Mouse (Mus musculus) MEL (cell line): ENCODE measurements around the gene Krt18. TPM values are rescaled to one million over a fixed set of nuclear protein-coding genes. Genes with fewer than 3 reads are reported as not detected.

Experiments used
- DNase-seq: peaks from one replicate; pipeline ENCODE4 v3.0.0; 2011; ENCODE audit warnings: low read depth, low spot score
- H3K27ac ChIP-seq: 2 replicates; pipeline ENCODE4 v1.5.1; 2012; ENCODE audit warnings: low read depth, mild to moderate bottlenecking, control low read depth, low read length, moderate library complexity; ENCODE audit not compliant: control insufficient read depth
- H3K27me3 ChIP-seq, 2 experiments: fragments of 150-350 bp in 1 of 2; sonication (generic) in 1 of 2; 2 replicates each; pipeline ENCODE4 v1.6.1; 2012; ENCODE audit warnings: low read length in 2 of 2, mild to moderate bottlenecking in 2 of 2, improper control_type of control experiment in 1 of 2, moderate library complexity in 1 of 2; ENCODE audit not compliant: insufficient read depth in 2 of 2, control insufficient read depth in 1 of 2
- H3K36me3 ChIP-seq, 2 experiments: 2 replicates each; pipeline ENCODE4 v1.6.1; 2012 to 2014; ENCODE audit warnings: low read length in 2 of 2, improper control_type of control experiment in 1 of 2, inconsistent platforms in 1 of 2, mild to moderate bottlenecking in 1 of 2; ENCODE audit not compliant: insufficient read depth in 2 of 2, control insufficient read depth in 1 of 2
- H3K4me1 ChIP-seq, 2 experiments: fragments of 150-350 bp in 1 of 2; sonication (generic) in 1 of 2; 2 replicates each; pipeline ENCODE4 v1.6.1; 2012; ENCODE audit warnings: low read length in 2 of 2, improper control_type of control experiment in 1 of 2, mild to moderate bottlenecking in 1 of 2; ENCODE audit not compliant: insufficient read depth in 2 of 2, control insufficient read depth in 1 of 2
- H3K4me3 ChIP-seq, 2 experiments: fragments of 150-350 bp in 1 of 2; sonication (generic) in 1 of 2; 2 replicates each; pipeline ENCODE4 v1.5.1; 2012; ENCODE audit warnings: low read depth in 2 of 2, low read length in 2 of 2, mild to moderate bottlenecking in 2 of 2, moderate library complexity in 2 of 2, control low read depth in 1 of 2, improper control_type of control experiment in 1 of 2; ENCODE audit not compliant: control insufficient read depth in 1 of 2, insufficient read depth in 1 of 2
- H3K79me2 ChIP-seq: 2 replicates; pipeline ENCODE4 v1.6.1; 2012; ENCODE audit warnings: mild to moderate bottlenecking, low read length, moderate library complexity; ENCODE audit not compliant: control insufficient read depth, poor library complexity, insufficient read depth
- H3K9ac ChIP-seq: 2 replicates; pipeline ENCODE4 v1.6.1; 2012; ENCODE audit warnings: low read depth, mild to moderate bottlenecking, control low read depth, low read length, moderate library complexity; ENCODE audit not compliant: control insufficient read depth, poor library complexity, severe bottlenecking
- H3K9me3 ChIP-seq: fragments of 150-350 bp; sonication (generic); replicated peaks from 2 replicates; pipeline ENCODE4 v1.6.1; 2012; ENCODE audit warnings: mild to moderate bottlenecking, low read length, improper control_type of control experiment, moderate library complexity; ENCODE audit not compliant: insufficient read depth
- BHLHE40 ChIP-seq: IDR thresholded peaks from 2 replicates; pipeline ENCODE4 v1.6.1; 2012; ENCODE audit warnings: low read depth, mild to moderate bottlenecking, inconsistent platforms, low read length, improper control_type of control experiment, borderline replicate concordance
- CHD1 ChIP-seq: IDR thresholded peaks from 2 replicates; pipeline ENCODE4 v1.6.1; 2012; ENCODE audit warnings: low read depth, mild to moderate bottlenecking, inconsistent platforms, low read length, improper control_type of control experiment
- CHD2 ChIP-seq: IDR thresholded peaks from 2 replicates; pipeline ENCODE4 v1.6.1; 2011; ENCODE audit warnings: low read length, improper control_type of control experiment
- CTCF ChIP-seq, 3 experiments: IDR thresholded peaks in 2 of 3; conservative IDR thresholded peaks in 1 of 3; 2 replicates each; pipeline ENCODE4 v1.5.1; 2011 to 2012; ENCODE audit warnings: low read length in 3 of 3, low read depth in 2 of 3, mild to moderate bottlenecking in 2 of 3, improper control_type of control experiment in 1 of 3, inconsistent platforms in 1 of 3, mixed read lengths in 1 of 3, moderate library complexity in 1 of 3; ENCODE audit not compliant: control insufficient read depth in 1 of 3, insufficient read depth in 1 of 3, poor library complexity in 1 of 3, severe bottlenecking in 1 of 3
- E2F4 ChIP-seq: IDR thresholded peaks from 2 replicates; pipeline ENCODE4 v1.6.1; 2011; ENCODE audit warnings: low read depth, low read length, improper control_type of control experiment, borderline replicate concordance
- ELF1 ChIP-seq: IDR thresholded peaks from 2 replicates; pipeline ENCODE4 v1.6.1; 2014; ENCODE audit warnings: low read depth, mild to moderate bottlenecking, inconsistent platforms, low read length, improper control_type of control experiment, moderate library complexity
- EP300 ChIP-seq, 2 experiments: IDR thresholded peaks; 2 replicates each; pipeline ENCODE4 v1.6.1; 2011; ENCODE audit warnings: improper control_type of control experiment in 2 of 2, low read length in 2 of 2, low read depth in 1 of 2, mild to moderate bottlenecking in 1 of 2
- ETS1 ChIP-seq: IDR thresholded peaks from 2 replicates; pipeline ENCODE4 v1.6.1; 2012; ENCODE audit warnings: low read depth, mild to moderate bottlenecking, inconsistent platforms, low read length, improper control_type of control experiment, moderate library complexity
- GABPA ChIP-seq: IDR thresholded peaks from 2 replicates; pipeline ENCODE4 v1.6.1; 2012; ENCODE audit warnings: low read depth, mild to moderate bottlenecking, inconsistent platforms, low read length, improper control_type of control experiment, moderate library complexity
- GATA1 ChIP-seq: IDR thresholded peaks from 2 replicates; pipeline ENCODE4 v1.6.1; 2011; ENCODE audit warnings: low read depth, low read length, improper control_type of control experiment
- JUND ChIP-seq: IDR thresholded peaks from 2 replicates; pipeline ENCODE4 v1.6.1; 2011; ENCODE audit warnings: low read depth, mild to moderate bottlenecking, improper control_type of control experiment, low read length
- KAT2A ChIP-seq: conservative IDR thresholded peaks from 2 replicates; pipeline ENCODE4 v1.6.1; 2012; ENCODE audit warnings: low read depth, low read length, improper control_type of control experiment, inconsistent platforms
- MAFK ChIP-seq: IDR thresholded peaks from 2 replicates; pipeline ENCODE4 v1.6.1; 2011; ENCODE audit warnings: low read depth, mild to moderate bottlenecking, low read length, improper control_type of control experiment, borderline replicate concordance
- MAX ChIP-seq: IDR thresholded peaks from 2 replicates; pipeline ENCODE4 v1.6.1; 2011; ENCODE audit warnings: low read length, improper control_type of control experiment
- MAZ ChIP-seq: IDR thresholded peaks from 2 replicates; pipeline ENCODE4 v1.6.1; 2012; ENCODE audit warnings: low read depth, mild to moderate bottlenecking, inconsistent platforms, low read length, improper control_type of control experiment
- MEF2A ChIP-seq: IDR thresholded peaks from 2 replicates; pipeline ENCODE4 v1.6.1; 2014; ENCODE audit warnings: low read depth, mild to moderate bottlenecking, inconsistent platforms, low read length, improper control_type of control experiment; ENCODE audit not compliant: poor library complexity, insufficient replicate concordance, severe bottlenecking; ENCODE audit errors: extremely low read depth
- MXI1 ChIP-seq: IDR thresholded peaks from 2 replicates; pipeline ENCODE4 v1.6.1; 2011; ENCODE audit warnings: mild to moderate bottlenecking, low read depth, low read length, improper control_type of control experiment
- MYB ChIP-seq: IDR thresholded peaks from 2 replicates; pipeline ENCODE4 v1.6.1; 2011; ENCODE audit warnings: mild to moderate bottlenecking, low read depth, low read length, improper control_type of control experiment
- MYC ChIP-seq: IDR thresholded peaks from 2 replicates; pipeline ENCODE4 v1.6.1; 2011; ENCODE audit warnings: low read depth, mild to moderate bottlenecking, low read length, improper control_type of control experiment, moderate library complexity
- NELFE ChIP-seq: IDR thresholded peaks from 2 replicates; pipeline ENCODE4 v1.6.1; 2011; ENCODE audit warnings: low read depth, low read length, improper control_type of control experiment
- NRF1 ChIP-seq: IDR thresholded peaks from 2 replicates; pipeline ENCODE4 v1.6.1; 2014; ENCODE audit warnings: low read depth, mild to moderate bottlenecking, inconsistent platforms, low read length, improper control_type of control experiment, moderate library complexity; ENCODE audit not compliant: poor library complexity, insufficient read depth, severe bottlenecking
- POLR2A ChIP-seq, 2 experiments: IDR thresholded peaks; 2 replicates each; pipeline ENCODE4 v1.6.1; 2011 to 2012; ENCODE audit warnings: low read length in 2 of 2, mild to moderate bottlenecking in 2 of 2, control low read depth in 1 of 2, improper control_type of control experiment in 1 of 2, low read depth in 1 of 2, moderate library complexity in 1 of 2; ENCODE audit not compliant: control insufficient read depth in 1 of 2, insufficient read depth in 1 of 2, poor library complexity in 1 of 2
- POLR2AphosphoS2 ChIP-seq: IDR thresholded peaks from 2 replicates; pipeline ENCODE4 v1.6.1; 2011; ENCODE audit warnings: low read length, improper control_type of control experiment
- POLR2AphosphoS5 ChIP-seq: IDR thresholded peaks from 2 replicates; pipeline ENCODE4 v1.6.1; 2012; ENCODE audit warnings: low read depth, borderline replicate concordance, mild to moderate bottlenecking, inconsistent platforms, low read length, moderate library complexity, mixed read lengths
- RCOR1 ChIP-seq: IDR thresholded peaks from 2 replicates; pipeline ENCODE4 v1.6.1; 2012; ENCODE audit warnings: low read depth, mild to moderate bottlenecking, inconsistent platforms, low read length, improper control_type of control experiment
- SIN3A ChIP-seq: IDR thresholded peaks from 2 replicates; pipeline ENCODE4 v1.6.1; 2012; ENCODE audit warnings: low read length, improper control_type of control experiment, inconsistent platforms
- SMC3 ChIP-seq: IDR thresholded peaks from 2 replicates; pipeline ENCODE4 v1.6.1; 2011; ENCODE audit warnings: low read depth, low read length, improper control_type of control experiment
- TAL1 ChIP-seq: IDR thresholded peaks from 2 replicates; pipeline ENCODE4 v1.6.1; 2012; ENCODE audit warnings: mild to moderate bottlenecking, inconsistent platforms, low read length, moderate library complexity, mixed read lengths
- TCF12 ChIP-seq: IDR thresholded peaks from 2 replicates; pipeline ENCODE4 v1.6.1; 2014; ENCODE audit warnings: low read depth, mild to moderate bottlenecking, inconsistent platforms, low read length, improper control_type of control experiment, moderate library complexity
- UBTF ChIP-seq: IDR thresholded peaks from 2 replicates; pipeline ENCODE4 v1.6.1; 2012; ENCODE audit warnings: low read depth, mild to moderate bottlenecking, inconsistent platforms, low read length, improper control_type of control experiment, moderate library complexity, borderline replicate concordance; ENCODE audit not compliant: insufficient read depth
- USF1 ChIP-seq: IDR thresholded peaks from 2 replicates; pipeline ENCODE4 v1.6.1; 2014; ENCODE audit warnings: low read depth, mild to moderate bottlenecking, inconsistent platforms, low read length, improper control_type of control experiment, moderate library complexity
- USF2 ChIP-seq, 2 experiments: IDR thresholded peaks; 2 replicates each; pipeline ENCODE4 v1.6.1; 2011 to 2012; ENCODE audit warnings: improper control_type of control experiment in 2 of 2, low read length in 2 of 2, borderline replicate concordance in 1 of 2, inconsistent platforms in 1 of 2, low read depth in 1 of 2, mild to moderate bottlenecking in 1 of 2; ENCODE audit not compliant: insufficient read depth in 1 of 2
- ZC3H11A ChIP-seq: IDR thresholded peaks from 2 replicates; pipeline ENCODE4 v1.6.1; 2012; ENCODE audit warnings: low read depth, mild to moderate bottlenecking, inconsistent platforms, low read length, improper control_type of control experiment
- ZKSCAN1 ChIP-seq: IDR thresholded peaks from 2 replicates; pipeline ENCODE4 v1.6.1; 2012; ENCODE audit warnings: low read depth, mild to moderate bottlenecking, inconsistent platforms, low read length, improper control_type of control experiment, moderate library complexity
- ZMIZ1 ChIP-seq: IDR thresholded peaks from 2 replicates; pipeline ENCODE4 v1.6.1; 2012; ENCODE audit warnings: low read depth, mild to moderate bottlenecking, inconsistent platforms, low read length, improper control_type of control experiment, moderate library complexity
- ZNF384 ChIP-seq: IDR thresholded peaks from 2 replicates; pipeline ENCODE4 v1.6.1; 2012; ENCODE audit warnings: low read depth, mild to moderate bottlenecking, inconsistent platforms, low read length, improper control_type of control experiment
- polyA plus RNA-seq, 2 experiments: library from polyadenylated mRNA; stranded (reverse) in 1 of 2; unstranded in 1 of 2; fragments of >175 nt in 1 of 2; fragments of >200 nt in 1 of 2; gene quantifications; 2 replicates each; pipeline versions ENCODE4 v1.2.1 to v1.2.4; 2012; ENCODE audit warnings: low replicate concordance in 2 of 2, low read depth in 1 of 2; ENCODE audit not compliant: insufficient read length in 2 of 2, insufficient read depth in 1 of 2, missing spikeins in 1 of 2
- total RNA-seq: library from RNA; depleted of rRNA; stranded (reverse); fragments of 300-350 nt; gene quantifications from 2 replicates; pipeline ENCODE4 v1.2.3, GENCODE M21; 2012

Krt18 gene
- total and polyA plus RNA-seq, 3 experiments, result 0.08 TPM; not detected in 2

GRCm38 (mm10) chr15:102017918-102018463 lies 10.0 kb upstream of the Krt18 start:
- Histone ChIP-seq H3K4me1 (peaks cover 4 to 42% of the 10 kb centered on the region in 2 experiments), H3K79me2 (no peaks in the 10 kb centered on the region)
- no peak for TF ChIP-seq MEF2A
- no peak for TF ChIP-seq POLR2AphosphoS2
- peak; percentile 73 for TF ChIP-seq SMC3
- TF ChIP-seq ZKSCAN1, result no peak
- 0 out of 2 replicates have a peak, but pooled peaks have one; percentile 28 for TF ChIP-seq KAT2A
- no peak for TF ChIP-seq CHD1
- TF ChIP-seq TCF12, result peak; percentile 83
- TF ChIP-seq MAX, result peak; percentile 84
- TF ChIP-seq MAFK, result no peak
- peak; percentile 79 for TF ChIP-seq TAL1
- no peak for TF ChIP-seq ZMIZ1
- TF ChIP-seq BHLHE40, result peak; percentile 56; the same call in 1 of the 2 replicates
- no peak for TF ChIP-seq E2F4
- no peak for TF ChIP-seq POLR2AphosphoS5
- TF ChIP-seq SIN3A, result peak; percentile 92
- peak; percentile 80 for TF ChIP-seq ETS1
- peak; percentile 75 to 90 (median 88) for TF ChIP-seq CTCF (IDR thresholded peaks at IDR 0.05 in 2 of 3, conservative IDR thresholded peaks at IDR 0.05 in 1 of 3; ENCODE audit: control insufficient read depth in 1 of 3, insufficient read depth in 1 of 3, low read depth in 2 of 3, low read length in 3 of 3, poor library complexity in 1 of 3, severe bottlenecking in 1 of 3)
- TF ChIP-seq NRF1, result no peak
- TF ChIP-seq GABPA, result no peak
- TF ChIP-seq ELF1, result peak; percentile 64; the same call in 1 of the 2 replicates
- TF ChIP-seq CHD2, result peak; percentile 33; the same call in 1 of the 2 replicates
- 0 out of 2 replicates have a peak, but pooled peaks have one; percentile 34 for TF ChIP-seq USF1
- peak; percentile 93 for TF ChIP-seq MXI1
- TF ChIP-seq ZNF384, result 0 out of 2 replicates have a peak, but pooled peaks have one; percentile 42
- no peak for TF ChIP-seq UBTF
- peak in 1 of 2 experiments; percentile 31; a peak in 2 of 4 replicates for TF ChIP-seq POLR2A (IDR thresholded peaks at IDR 0.05; ENCODE audit: control insufficient read depth in 1 of 2, insufficient read depth in 1 of 2, low read depth in 1 of 2, low read length in 2 of 2, poor library complexity in 1 of 2)
- TF ChIP-seq NELFE, result 0 out of 2 replicates have a peak, but pooled peaks have one; percentile 45
- TF ChIP-seq MYC, result peak; percentile 96
- no peak for TF ChIP-seq USF2 (IDR thresholded peaks at IDR 0.05; ENCODE audit: borderline replicate concordance in 1 of 2, insufficient read depth in 1 of 2, low read depth in 1 of 2, low read length in 2 of 2)
- TF ChIP-seq GATA1, result peak; percentile 92
- 0 out of 2 replicates have a peak, but pooled peaks have one; percentile 27 for TF ChIP-seq ZC3H11A
- no peak for TF ChIP-seq JUND
- peak; percentile 83 for TF ChIP-seq RCOR1
- peak; percentile 48; the same call in 1 of the 2 replicates for TF ChIP-seq MYB
- TF ChIP-seq EP300 (IDR thresholded peaks at IDR 0.05; ENCODE audit: low read depth in 1 of 2, low read length in 2 of 2), result peak; percentile 86 to 96
- TF ChIP-seq MAZ, result peak; percentile 93

More at GRCm38 (mm10) chr15:102017918-102018463, 10.0 kb upstream of the Krt18 start:
- H3K4me3 ChIP-seq, result no peak overlapping the region
- peaks cover 0 to 27% of the 10 kb centered on the region in 2 experiments; a peak in 2 of 4 replicates for H3K36me3 ChIP-seq
- H3K27ac ChIP-seq, result peak overlapping the region; percentile 52
- H3K9ac ChIP-seq, result peak overlapping the region; percentile 6
- no peaks in the 10 kb centered on the region for H3K9me3 ChIP-seq
- H3K27me3 ChIP-seq, result no peaks in the 10 kb centered on the region
- peak; percentile 94 for DNase-seq
